Mouse (Mus musculus) G1E (cell line): ENCODE results near the gene Cd302.

Experiments used
- CTCF ChIP-seq: IDR thresholded peaks from 2 replicates; pipeline ENCODE4 v1.5.1; 2012; ENCODE audit warnings: low read depth, low read length, inconsistent platforms, mixed read lengths
- GATA1 ChIP-seq: IDR thresholded peaks from 2 replicates; pipeline ENCODE4 v1.6.1; 2012; ENCODE audit warnings: borderline replicate concordance, low read length, inconsistent platforms, mixed read lengths
- GATA2 ChIP-seq: IDR thresholded peaks from 2 replicates; pipeline ENCODE4 v1.6.1; 2012; ENCODE audit warnings: low read depth, low read length, inconsistent platforms, borderline replicate concordance
- POLR2AphosphoS5 ChIP-seq: IDR thresholded peaks from 2 replicates; pipeline ENCODE4 v1.6.1; 2012; ENCODE audit warnings: low read depth, low read length, inconsistent platforms; ENCODE audit not compliant: insufficient replicate concordance
- TAL1 ChIP-seq: conservative IDR thresholded peaks from 2 replicates; pipeline ENCODE4 v1.6.1; 2012; ENCODE audit warnings: low read depth, low read length, inconsistent platforms, mixed read lengths

DNA sequence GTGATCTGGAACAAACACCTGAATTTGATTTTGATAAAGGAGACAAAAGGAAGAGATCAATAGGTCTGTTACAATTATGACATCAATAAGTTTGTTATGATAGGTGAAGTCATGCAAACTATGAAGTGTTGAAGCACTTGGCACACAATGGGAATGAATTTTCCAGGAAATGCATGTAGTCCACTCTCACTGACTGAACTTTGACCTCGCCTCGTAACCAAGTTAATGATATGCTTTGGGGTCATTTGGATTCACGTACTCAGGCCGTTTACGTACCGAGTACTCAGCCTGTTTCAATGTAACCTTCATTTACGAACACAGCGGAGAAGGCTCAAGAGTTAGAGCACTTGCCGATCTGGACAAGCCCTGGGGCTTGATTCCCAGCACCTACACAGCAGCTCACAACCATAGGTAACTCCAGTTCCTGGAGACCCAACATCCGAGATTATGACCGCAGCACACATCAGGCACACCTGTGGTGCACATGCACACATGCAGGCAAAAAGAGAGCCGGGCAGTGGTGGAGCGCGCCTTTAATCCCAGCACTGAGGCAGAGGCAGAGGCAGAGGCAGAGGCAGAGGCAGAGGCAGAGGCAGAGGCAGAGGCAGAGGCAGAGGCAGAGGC lies 14.3 kb downstream of the Cd302 start:
- TF ChIP-seq CTCF: no peak
- no peak for TF ChIP-seq TAL1
- no peak for TF ChIP-seq GATA1
- no peak for TF ChIP-seq POLR2AphosphoS5
- TF ChIP-seq GATA2: no peak
